Mouse (Mus musculus) liver, postnatal 0 days (tissue): ENCODE results near the gene D5Ertd579e.

Source experiments
- CTCF ChIP-seq: sonication (generic); IDR thresholded peaks from 2 replicates; pipeline ENCODE4 v1.5.1; 2016; ENCODE audit warnings: antibody characterized with exemption, low read depth
- EP300 ChIP-seq: IDR thresholded peaks from 2 replicates; pipeline ENCODE4 v1.6.1; 2016; ENCODE audit warnings: antibody characterized with exemption, low read depth, mild to moderate bottlenecking

DNA sequence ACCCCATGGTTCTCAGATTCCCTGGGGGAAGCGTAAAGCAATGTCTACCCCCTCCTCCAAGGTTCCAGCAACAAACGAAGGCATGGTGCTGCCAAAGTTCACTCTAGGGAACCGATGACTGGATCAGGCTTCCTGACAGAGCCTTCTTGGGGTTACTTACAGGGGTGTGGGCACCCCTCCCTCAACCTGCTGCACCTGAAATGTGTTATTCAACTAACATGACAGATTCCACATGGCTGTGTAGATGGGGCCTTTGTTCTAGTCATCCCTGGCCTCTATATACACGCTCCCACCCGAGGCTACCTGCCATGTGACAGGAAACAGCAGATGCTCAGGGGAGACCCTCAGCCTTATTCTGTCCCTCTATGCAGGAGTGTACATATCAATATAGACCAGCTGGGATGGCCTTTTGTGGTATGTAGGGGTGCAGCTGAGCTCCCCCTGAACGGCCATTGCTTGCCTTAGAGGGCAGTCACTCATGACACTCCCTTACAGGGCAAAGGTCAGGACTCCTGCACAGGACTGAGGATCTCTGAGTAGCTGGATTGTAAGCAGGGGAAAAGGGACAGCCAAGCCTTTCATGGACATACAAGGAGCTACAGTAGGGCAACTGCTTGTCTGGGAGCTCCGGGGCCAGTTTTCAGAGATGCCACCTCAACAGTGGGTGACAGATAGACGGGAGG is 32.7 kb upstream of the D5Ertd579e start:
- TF ChIP-seq CTCF (no peak), EP300 (no peak)
